Mouse (Mus musculus) spleen, postnatal 36 days (tissue): ENCODE measurements around the gene Cabp2.
A peak's percentile ranks its signal among the peaks of the same experiment; 100 is the strongest.
"Not testable (repeated sequence)": the region's sequence is repeated elsewhere in the genome, so short reads cannot be mapped to it uniquely, and the experiment has no call there.

Experiments
- DNase-seq, 2 experiments: peaks; one replicate each; pipeline ENCODE4 v3.0.0; 2022; ENCODE audit warnings: low spot score in 2 of 2, mixed read lengths in 1 of 2

Cabp2 gene

GRCm38 (mm10) chr19:4125268-4125667, 43.9 kb downstream of the Cabp2 start:
- DNase-seq, result peak in 1 of 2 experiments; percentile 49

- DNase-seq, result peak; percentile 99
These were observed 44.6 kb downstream of the Cabp2 start, which contains the start of gene Aip for GRCm38 (mm10) chr19:4125741-4126696. TSS of gene Aip (minus strand) at chr19:4125858.

GRCm38 (mm10) chr19:4126759-4127495, 45.5 kb downstream of the Cabp2 start:
- DNase-seq, result peak in 1 of 2 experiments; percentile 44

- no peak for DNase-seq
These were observed 48.1 kb downstream of the Cabp2 start for GRCm38 (mm10) chr19:4129462-4129861.

- DNase-seq, result no peak
These were observed 48.7 kb downstream of the Cabp2 start for GRCm38 (mm10) chr19:4130106-4130505.

- DNase-seq, result no peak
These were observed 49.7 kb downstream of the Cabp2 start for GRCm38 (mm10) chr19:4131075-4131474.

GRCm38 (mm10) chr19:4131768-4132167, 50.4 kb downstream of the Cabp2 start:
- DNase-seq, result no peak

GRCm38 (mm10) chr19:4134354-4134753, 53.0 kb downstream of the Cabp2 start:
- no peak for DNase-seq

- peak in 1 of 2 experiments; percentile 58 for DNase-seq
These were observed 54.0 kb downstream of the Cabp2 start for GRCm38 (mm10) chr19:4135229-4135962.

GRCm38 (mm10) chr19:4135963-4136345, 54.6 kb downstream of the Cabp2 start:
- not testable (repeated sequence) for DNase-seq

- no peak for DNase-seq
These were observed 55.1 kb downstream of the Cabp2 start for GRCm38 (mm10) chr19:4136463-4136862.
